Mouse (Mus musculus) layer of hippocampus, postnatal 25 days (tissue): Measurements from ENCODE around the gene Gm10642. TPM values are rescaled to one million over a fixed set of nuclear protein-coding genes. Genes with fewer than 3 reads are reported as not detected.

Experiments
- total RNA-seq, 2 experiments: library from RNA; stranded (reverse); gene quantifications; 2 replicates each; pipeline ENCODE4 v1.2.3; 2021

Gene Gm10642
- total RNA-seq, 2 experiments from 2014 or later, result 0.96 to 1.0 TPM

Other genes starting within 250 kb of the Gm10642 start
- gene Ccnb2, start 234.7 kb upstream of the Gm10642 start, total RNA-seq, result 1 to 10 TPM; 1.1 to 1.4 TPM
- 10 to 100 TPM; 36.9 to 42.0 TPM for gene Rnf111, start 152.5 kb upstream of the Gm10642 start, total RNA-seq
- gene Sltm, start 113.5 kb upstream of the Gm10642 start, total RNA-seq, result 10 to 100 TPM; 41.8 to 57.4 TPM
- 10 to 100 TPM; 31.9 TPM for gene Mindy2, start 923 bp downstream of the Gm10642 start, total RNA-seq
- 10 to 100 TPM; 59.7 to 65.1 TPM for gene Adam10, start 22.7 kb downstream of the Gm10642 start, total RNA-seq